7 mouse cellular contexts compared by ENCODE assay signal in genomic region chr11:101465101-101465868, GRCm38 (mm10). TPM values are rescaled to one million over a fixed set of nuclear protein-coding genes. Genes with fewer than 3 reads are reported as not detected.
DNase-seq lines count a peak whose midpoint lies in the region; ATAC-seq and TF ChIP-seq lines count a peak whose summit lies in the region.

No protein-coding gene starts in this region.

- DNase-seq in adrenal gland, adult 2 months, result peak; percentile 82
- DNase-seq in heart, postnatal 4 days, result peak; percentile 77

- no peak for TF ChIP-seq POLR2A in ES-Bruce4 (IDR thresholded peaks at IDR 0.05; ENCODE audit: insufficient read depth, low read length)

- WGBS in forebrain, embryonic 13.5 days, result under 1% methylated on average over 51 of the region's 51 CpGs
- WGBS in limb, embryonic 12.5 days, result under 1% methylated on average over 51 of the region's 51 CpGs
- WGBS in midbrain, embryonic 12.5 days, result under 1% methylated on average over 51 of the region's 51 CpGs
- WGBS in stomach, embryonic 14.5 days, result under 1% methylated on average over 51 of the region's 51 CpGs

- peak; percentile 55; the same call in 1 of the 2 replicates for TF ChIP-seq EP300 in ES-Bruce4 (IDR thresholded peaks at IDR 0.05; ENCODE audit: insufficient read depth, low read depth, low read length)

- peak overlapping the region; percentile 76 for H3K4me2 ChIP-seq in forebrain, embryonic 13.5 days
- peak overlapping the region; percentile 94 for H3K4me2 ChIP-seq in limb, embryonic 12.5 days
- H3K4me2 ChIP-seq in midbrain, embryonic 12.5 days (replicated peaks), result peak overlapping the region; percentile 79
- peak overlapping the region; percentile 98 for H3K4me2 ChIP-seq in stomach, embryonic 14.5 days (replicated peaks; ENCODE audit: low read depth, low read length)

- no peaks in the 10 kb centered on the region for H3K9me3 ChIP-seq in ES-Bruce4 (replicated peaks; ENCODE audit: control insufficient read depth, insufficient read depth, low read length, poor library complexity, severe bottlenecking)
- no peaks in the 10 kb centered on the region for H3K9me3 ChIP-seq in forebrain, embryonic 13.5 days (replicated peaks)
- H3K9me3 ChIP-seq in limb, embryonic 12.5 days, result no peaks in the 10 kb centered on the region
- H3K9me3 ChIP-seq in midbrain, embryonic 12.5 days, result no peaks in the 10 kb centered on the region
- H3K9me3 ChIP-seq in stomach, embryonic 14.5 days (ENCODE audit: control insufficient read depth, low read depth, low read length), result no peaks in the 10 kb centered on the region

- peaks cover 9% of the 10 kb centered on the region for H3K4me1 ChIP-seq in ES-Bruce4 (ENCODE audit: control insufficient read depth, insufficient read depth, low read length)
- peaks cover 55% of the 10 kb centered on the region for H3K4me1 ChIP-seq in forebrain, embryonic 13.5 days
- H3K4me1 ChIP-seq in limb, embryonic 12.5 days (replicated peaks), result peaks cover 48% of the 10 kb centered on the region
- peaks cover 60% of the 10 kb centered on the region for H3K4me1 ChIP-seq in midbrain, embryonic 12.5 days
- H3K4me1 ChIP-seq in stomach, embryonic 14.5 days (ENCODE audit: control insufficient read depth, insufficient read depth, low read length), result peaks cover 25% of the 10 kb centered on the region

- ATAC-seq in forebrain, embryonic 13.5 days, result peak; percentile 48
- ATAC-seq in limb, embryonic 12.5 days (ENCODE audit: insufficient number of reproducible peaks, insufficient read depth, low FRiP score, low TSS enrichment, low read depth), result peak; percentile 12; the same call in 1 of the 2 replicates
- peak; percentile 24 for ATAC-seq in midbrain, embryonic 12.5 days (ENCODE audit: low FRiP score, low read depth)
- peak; percentile 64 for ATAC-seq in stomach, embryonic 14.5 days (ENCODE audit: insufficient number of reproducible peaks, insufficient read depth, low FRiP score, low read depth)

- H3K9ac ChIP-seq in ES-Bruce4 (ENCODE audit: low read depth, poor library complexity, severe bottlenecking), result peak overlapping the region; percentile 78
- H3K9ac ChIP-seq in forebrain, embryonic 13.5 days, result peak overlapping the region; percentile 75
- H3K9ac ChIP-seq in limb, embryonic 12.5 days (replicated peaks), result peak overlapping the region; percentile 71
- H3K9ac ChIP-seq in midbrain, embryonic 12.5 days (replicated peaks), result peak overlapping the region; percentile 81
- peak overlapping the region; percentile 64 for H3K9ac ChIP-seq in stomach, embryonic 14.5 days (replicated peaks; ENCODE audit: low read depth, low read length)

- H3K4me3 ChIP-seq in ES-Bruce4 (ENCODE audit: low read depth, low read length), result peak overlapping the region; percentile 76
- peak overlapping the region; percentile 88 for H3K4me3 ChIP-seq in forebrain, embryonic 13.5 days
- H3K4me3 ChIP-seq in limb, embryonic 12.5 days (replicated peaks), result peak overlapping the region; percentile 83
- H3K4me3 ChIP-seq in midbrain, embryonic 12.5 days, result peak overlapping the region; percentile 75
- H3K4me3 ChIP-seq in stomach, embryonic 14.5 days (ENCODE audit: low read depth, low read length), result peak overlapping the region; percentile 86

- peaks cover 11% of the 10 kb centered on the region; the same call in 1 of the 2 replicates for H3K36me3 ChIP-seq in ES-Bruce4 (ENCODE audit: control insufficient read depth, insufficient read depth, low read length, poor library complexity, severe bottlenecking)
- H3K36me3 ChIP-seq in forebrain, embryonic 13.5 days (ENCODE audit: poor library complexity, severe bottlenecking), result peaks cover 28% of the 10 kb centered on the region
- H3K36me3 ChIP-seq in limb, embryonic 12.5 days, result peaks cover 19% of the 10 kb centered on the region
- peaks cover 21% of the 10 kb centered on the region for H3K36me3 ChIP-seq in midbrain, embryonic 12.5 days
- H3K36me3 ChIP-seq in stomach, embryonic 14.5 days (ENCODE audit: control insufficient read depth, insufficient read depth, low read length), result peaks cover 9% of the 10 kb centered on the region

- no peak for TF ChIP-seq CTCF in ES-Bruce4 (IDR thresholded peaks at IDR 0.05; ENCODE audit: low read depth, low read length)

- H3K27ac ChIP-seq in ES-Bruce4 (ENCODE audit: insufficient read depth, low read length), result peak overlapping the region; percentile 82
- H3K27ac ChIP-seq in forebrain, embryonic 13.5 days, result peak overlapping the region; percentile 77
- peak overlapping the region; percentile 84 for H3K27ac ChIP-seq in limb, embryonic 12.5 days
- peak overlapping the region; percentile 87 for H3K27ac ChIP-seq in midbrain, embryonic 12.5 days (replicated peaks)
- H3K27ac ChIP-seq in stomach, embryonic 14.5 days (ENCODE audit: low read length), result peak overlapping the region; percentile 86

- no peaks in the 10 kb centered on the region for H3K27me3 ChIP-seq in ES-Bruce4 (ENCODE audit: control insufficient read depth, insufficient read depth, low read length, poor library complexity, severe bottlenecking)
- H3K27me3 ChIP-seq in forebrain, embryonic 13.5 days, result no peaks in the 10 kb centered on the region
- H3K27me3 ChIP-seq in limb, embryonic 12.5 days, result peaks cover 18% of the 10 kb centered on the region; the same call in 1 of the 2 replicates
- H3K27me3 ChIP-seq in midbrain, embryonic 12.5 days, result peaks cover 3% of the 10 kb centered on the region; the same call in 1 of the 2 replicates
- H3K27me3 ChIP-seq in stomach, embryonic 14.5 days (ENCODE audit: control insufficient read depth, insufficient read depth, low read length), result no peaks in the 10 kb centered on the region

RNA-seq across cellular contexts. Expression of gene Rnd2, which starts 0.5 kb away (rescaled TPM):
- 11.2 and 11.4 TPM in 2 replicates for polyA plus RNA-seq in ES-Bruce4 (2011; ENCODE audit: insufficient read depth, insufficient read length, low read depth, missing spikeins)
- 10 to 100 TPM in 1 of 2 experiments, 1 to 10 TPM in 1; 6.0 to 12.9 TPM for total RNA-seq in adrenal gland, adult 2 months (2021)
- 6.0 and 11.3 TPM in 2 replicates for polyA plus RNA-seq in adrenal gland, adult 2 months (2012; rRNA removed)
- 155 and 197 TPM in 2 replicates for polyA plus RNA-seq in forebrain, embryonic 13.5 days (2015; fragmentation: Nextera tagmentation; extraction: Ambion mirVana)
- total RNA-seq in heart, postnatal 4 days (2021), result 10 to 100 TPM; 11.5 to 11.7 TPM
- polyA plus RNA-seq in limb, embryonic 12.5 days (2016; fragmentation: Nextera tagmentation; extraction: Ambion mirVana), result 9.7 and 10.2 TPM in 2 replicates
- 89.5 and 92.3 TPM in 2 replicates for polyA plus RNA-seq in midbrain, embryonic 12.5 days (2016; fragmentation: Nextera tagmentation; extraction: Ambion mirVana)
- 11.6 and 14.2 TPM in 2 replicates for polyA plus RNA-seq in stomach, embryonic 14.5 days (2014; fragmentation: Nextera tagmentation; extraction: Ambion mirVana)

RNA-seq across cellular contexts. Expression of gene Vat1, which starts 0.7 kb away (rescaled TPM):
- 91.2 and 101 TPM in 2 replicates for polyA plus RNA-seq in ES-Bruce4 (2011; ENCODE audit: insufficient read depth, insufficient read length, low read depth, missing spikeins)
- 100 to 1,000 TPM in 1 of 2 experiments, 10 to 100 TPM in 1; 95.6 to 189 TPM for total RNA-seq in adrenal gland, adult 2 months (2021)
- 151 and 157 TPM in 2 replicates for polyA plus RNA-seq in adrenal gland, adult 2 months (2012; rRNA removed)
- polyA plus RNA-seq in forebrain, embryonic 13.5 days (2015; fragmentation: Nextera tagmentation; extraction: Ambion mirVana), result 61.3 and 67.0 TPM in 2 replicates
- 10 to 100 TPM; 59.5 to 60.4 TPM for total RNA-seq in heart, postnatal 4 days (2021)
- 23.2 and 26.7 TPM in 2 replicates for polyA plus RNA-seq in limb, embryonic 12.5 days (2016; fragmentation: Nextera tagmentation; extraction: Ambion mirVana)
- 69.3 and 73.0 TPM in 2 replicates for polyA plus RNA-seq in midbrain, embryonic 12.5 days (2016; fragmentation: Nextera tagmentation; extraction: Ambion mirVana)
- polyA plus RNA-seq in stomach, embryonic 14.5 days (2014; fragmentation: Nextera tagmentation; extraction: Ambion mirVana), result 47.6 and 52.7 TPM in 2 replicates

RNA-seq across cellular contexts. Expression of gene Ifi35, which starts 17.1 kb away (rescaled TPM):
- polyA plus RNA-seq in ES-Bruce4 (2011; ENCODE audit: insufficient read depth, insufficient read length, low read depth, missing spikeins), result 6.7 and 9.0 TPM in 2 replicates
- total RNA-seq in adrenal gland, adult 2 months (2021), result 10 to 100 TPM; 33.2 to 40.5 TPM
- polyA plus RNA-seq in adrenal gland, adult 2 months (2012; rRNA removed), result 32.3 and 44.1 TPM in 2 replicates
- polyA plus RNA-seq in forebrain, embryonic 13.5 days (2015; fragmentation: Nextera tagmentation; extraction: Ambion mirVana), result 2.3 and 2.5 TPM in 2 replicates
- 10 to 100 TPM; 12.0 to 13.1 TPM for total RNA-seq in heart, postnatal 4 days (2021)
- 6.3 and 6.6 TPM in 2 replicates for polyA plus RNA-seq in limb, embryonic 12.5 days (2016; fragmentation: Nextera tagmentation; extraction: Ambion mirVana)
- 3.0 and 3.9 TPM in 2 replicates for polyA plus RNA-seq in midbrain, embryonic 12.5 days (2016; fragmentation: Nextera tagmentation; extraction: Ambion mirVana)
- 22.4 and 23.0 TPM in 2 replicates for polyA plus RNA-seq in stomach, embryonic 14.5 days (2014; fragmentation: Nextera tagmentation; extraction: Ambion mirVana)

RNA-seq across cellular contexts. Expression of gene Rpl27, which starts 23.2 kb away (rescaled TPM):
- polyA plus RNA-seq in ES-Bruce4 (2011; ENCODE audit: insufficient read depth, insufficient read length, low read depth, missing spikeins), result 1,188 and 1,249 TPM in 2 replicates
- 10 to 100 TPM; 34.0 to 75.2 TPM for total RNA-seq in adrenal gland, adult 2 months (2021)
- polyA plus RNA-seq in adrenal gland, adult 2 months (2012; rRNA removed), result 133 and 183 TPM in 2 replicates
- 338 and 387 TPM in 2 replicates for polyA plus RNA-seq in forebrain, embryonic 13.5 days (2015; fragmentation: Nextera tagmentation; extraction: Ambion mirVana)
- 10 to 100 TPM; 69.0 to 72.5 TPM for total RNA-seq in heart, postnatal 4 days (2021)
- polyA plus RNA-seq in limb, embryonic 12.5 days (2016; fragmentation: Nextera tagmentation; extraction: Ambion mirVana), result 382 and 394 TPM in 2 replicates
- 310 and 319 TPM in 2 replicates for polyA plus RNA-seq in midbrain, embryonic 12.5 days (2016; fragmentation: Nextera tagmentation; extraction: Ambion mirVana)
- 373 and 398 TPM in 2 replicates for polyA plus RNA-seq in stomach, embryonic 14.5 days (2014; fragmentation: Nextera tagmentation; extraction: Ambion mirVana)

RNA-seq across cellular contexts. Expression of gene Ptges3l, which starts 40.2 kb away (rescaled TPM):
- not detected in 2 replicates for polyA plus RNA-seq in ES-Bruce4 (2011; ENCODE audit: insufficient read depth, insufficient read length, low read depth, missing spikeins)
- 1 to 10 TPM; 2.1 to 4.3 TPM for total RNA-seq in adrenal gland, adult 2 months (2021)
- polyA plus RNA-seq in adrenal gland, adult 2 months (2012; rRNA removed), result 0.93 and 1.1 TPM in 2 replicates
- 1.2 TPM in 2 replicates for polyA plus RNA-seq in forebrain, embryonic 13.5 days (2015; fragmentation: Nextera tagmentation; extraction: Ambion mirVana)
- 10 to 100 TPM; 50.6 to 52.8 TPM for total RNA-seq in heart, postnatal 4 days (2021)
- polyA plus RNA-seq in limb, embryonic 12.5 days (2016; fragmentation: Nextera tagmentation; extraction: Ambion mirVana), result 7.8 and 9.4 TPM in 2 replicates
- polyA plus RNA-seq in midbrain, embryonic 12.5 days (2016; fragmentation: Nextera tagmentation; extraction: Ambion mirVana), result 2.3 and 3.1 TPM in 2 replicates
- polyA plus RNA-seq in stomach, embryonic 14.5 days (2014; fragmentation: Nextera tagmentation; extraction: Ambion mirVana), result 18.0 and 24.1 TPM in 2 replicates

Comparison
In these comparisons a context has a peak if more than half of its experiments do, and no peak if none do; other contexts are left out.
1. Peak in every context shown above with its lines: DNase-seq, ATAC-seq, H3K4me3 ChIP-seq and H3K27ac ChIP-seq.
2. ATAC-seq: peak in every context shown above with its lines; median percentile 64 in stomach, embryonic 14.5 days; 48 in forebrain, embryonic 13.5 days; 24 in midbrain, embryonic 12.5 days; 12 in limb, embryonic 12.5 days.